Mouse (Mus musculus): ENCODE measurements at regions not wholly inside any gene's neighbourhood (a gene's known extent, or its start where the extent isn't known, plus 50 kb on each side); places are given as distances from the start of the nearest gene placed in this dataset.

DNA sequence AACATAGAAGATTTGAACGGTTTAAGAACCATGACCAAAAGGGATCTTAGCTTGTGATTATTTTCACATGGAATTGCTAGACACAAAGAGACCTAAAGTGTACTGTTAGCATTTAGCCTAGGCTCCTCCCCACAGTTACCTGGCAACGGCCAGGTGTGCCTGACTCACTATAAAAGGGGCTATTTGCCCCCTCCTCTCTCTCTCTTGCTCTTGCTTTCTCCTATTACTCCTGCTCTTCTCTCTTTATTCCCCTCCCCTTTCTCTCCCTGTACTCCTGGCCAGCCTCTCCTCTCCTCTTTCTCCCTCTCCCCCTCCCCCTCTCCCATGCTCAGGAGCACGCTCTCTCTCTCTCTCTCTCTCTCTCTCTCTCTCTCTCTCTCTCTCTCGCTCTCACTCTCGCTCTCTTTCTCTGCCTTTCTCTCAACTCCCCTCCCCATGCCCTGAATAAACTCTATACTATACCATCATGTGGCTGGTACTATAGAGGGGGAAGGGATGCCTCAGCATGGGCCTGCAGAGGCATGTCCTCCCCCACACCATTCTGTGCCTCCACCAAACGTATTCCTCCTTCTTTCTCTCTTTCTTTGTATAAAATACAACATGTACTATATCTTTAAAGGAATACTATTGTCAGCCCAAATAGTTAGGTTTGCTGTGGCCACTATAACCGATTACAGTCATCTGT, 603.9 kb downstream of the Rps29 start:
- TF ChIP-seq HCFC1 (IDR thresholded peaks at IDR 0.05; ENCODE audit: borderline replicate concordance, insufficient read depth, low read length) (no peak), ZC3H11A (IDR thresholded peaks at IDR 0.05; ENCODE audit: borderline replicate concordance, low read depth, low read length) (no peak), MAFK (IDR thresholded peaks at IDR 0.05; ENCODE audit: insufficient read depth, low read depth, low read length) (no peak)
